Mouse (Mus musculus) embryonic facial prominence, embryonic 11.5 days (tissue): ENCODE measurements around the gene Gm20532. TPM values are rescaled to one million over a fixed set of nuclear protein-coding genes. Genes with fewer than 3 reads are reported as not detected.
A peak's percentile ranks its signal among the peaks of the same experiment; 100 is the strongest.

Experiments
- ATAC-seq: fragments of 200-750 bp; cut with Nextera tagmentation; replicated peaks from 2 replicates; pipeline ENCODE4 v1.8.0; 2017; ENCODE audit warnings: low read depth; ENCODE audit not compliant: insufficient number of reproducible peaks, low FRiP score, low TSS enrichment
- DNase-seq: peaks from one replicate; pipeline ENCODE4 v3.0.0-alpha.2; 2015; ENCODE audit warnings: low spot score
- H3K27ac ChIP-seq: fragments of 300-500 bp; sonication (generic); replicated peaks from 2 replicates; pipeline ENCODE4 v1.5.1; 2014; ENCODE audit warnings: mild to moderate bottlenecking, low read depth, low read length, control low read depth
- H3K27me3 ChIP-seq: fragments of 300-500 bp; sonication (generic); 2 replicates; pipeline ENCODE4 v1.6.1; 2014; ENCODE audit warnings: mild to moderate bottlenecking, low read length, moderate library complexity, mixed read lengths; ENCODE audit not compliant: control insufficient read depth, insufficient read depth
- H3K36me3 ChIP-seq: fragments of 300-500 bp; sonication (generic); replicated peaks from 2 replicates; pipeline ENCODE4 v1.6.1; 2014; ENCODE audit warnings: low read depth, mild to moderate bottlenecking, low read length, moderate library complexity, mixed read lengths; ENCODE audit not compliant: control insufficient read depth, insufficient read depth
- H3K4me1 ChIP-seq: fragments of 300-500 bp; sonication (generic); 2 replicates; pipeline ENCODE4 v1.6.1; 2014; ENCODE audit warnings: low read length, mixed read lengths; ENCODE audit not compliant: control insufficient read depth, insufficient read depth
- H3K4me2 ChIP-seq: fragments of 300-500 bp; sonication (generic); 2 replicates; pipeline ENCODE4 v1.6.1; 2014; ENCODE audit warnings: low read depth, mild to moderate bottlenecking, control low read depth, low read length, moderate library complexity
- H3K4me3 ChIP-seq: fragments of 300-500 bp; sonication (generic); 2 replicates; pipeline ENCODE4 v1.5.1; 2014; ENCODE audit warnings: low read depth, low read length, control low read depth
- H3K9ac ChIP-seq: fragments of 300-500 bp; sonication (generic); replicated peaks from 2 replicates; pipeline ENCODE4 v1.6.1; 2014; ENCODE audit warnings: mild to moderate bottlenecking, control low read depth, low read length
- H3K9me3 ChIP-seq: fragments of 300-500 bp; sonication (generic); replicated peaks from 2 replicates; pipeline ENCODE4 v1.6.1; 2016; ENCODE audit warnings: mild to moderate bottlenecking, low read length, inconsistent platforms, mixed read lengths; ENCODE audit not compliant: control insufficient read depth
- WGBS: fragments of 180-500 bp; shearing (Covaris S2); extraction: QIAGEN DNeasy Blood & Tissue Kit; methylation state at CpG from one replicate; pipeline ENCODE4 v1.1.7; 2014; 5-methylcytosine and 5-hydroxymethylcytosine counted together
- polyA plus RNA-seq: library from polyadenylated mRNA; unstranded; fragments of >200 nt; fragmentation: Nextera tagmentation; extraction: Ambion mirVana; gene quantifications from 2 replicates; pipeline ENCODE4 v1.2.1, GENCODE M21; 2014

Gm20532 gene
- polyA plus RNA-seq, 1 experiment from 2014 or later: not detected

DNA sequence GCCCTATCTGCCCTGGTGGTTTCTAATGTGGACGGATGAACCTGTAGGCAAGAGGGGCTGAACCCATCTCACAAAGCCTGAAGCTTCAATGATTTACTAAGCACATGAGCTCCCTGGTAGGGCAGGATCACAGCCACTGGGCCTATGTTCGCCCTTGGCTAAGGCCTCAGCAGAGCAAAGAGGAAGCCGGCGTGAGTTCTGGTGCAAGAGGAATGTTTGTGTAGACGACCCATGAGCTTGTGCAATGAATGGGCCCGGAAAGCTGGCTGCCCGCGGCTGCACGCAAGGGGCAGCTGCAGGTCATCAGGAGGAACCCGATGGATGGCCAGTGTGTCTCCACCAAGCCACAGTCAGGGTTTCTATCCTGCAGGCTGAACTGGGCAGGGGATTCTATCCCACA lies 36.6 kb upstream of the Gm20532 start:
- no peak overlapping the region for H3K4me2 ChIP-seq
- no peak overlapping the region for H3K4me3 ChIP-seq
- H3K36me3 ChIP-seq: no peaks in the 10 kb centered on the region
- 86% methylated on average over 10 of the region's 10 CpGs for WGBS
- no peak overlapping the region for H3K9ac ChIP-seq
- no peak overlapping the region for H3K27ac ChIP-seq
- no peaks in the 10 kb centered on the region for H3K9me3 ChIP-seq
- ATAC-seq (no peak), DNase-seq (no peak)
- no peaks in the 10 kb centered on the region for H3K4me1 ChIP-seq
- no peaks in the 10 kb centered on the region for H3K27me3 ChIP-seq

DNA sequence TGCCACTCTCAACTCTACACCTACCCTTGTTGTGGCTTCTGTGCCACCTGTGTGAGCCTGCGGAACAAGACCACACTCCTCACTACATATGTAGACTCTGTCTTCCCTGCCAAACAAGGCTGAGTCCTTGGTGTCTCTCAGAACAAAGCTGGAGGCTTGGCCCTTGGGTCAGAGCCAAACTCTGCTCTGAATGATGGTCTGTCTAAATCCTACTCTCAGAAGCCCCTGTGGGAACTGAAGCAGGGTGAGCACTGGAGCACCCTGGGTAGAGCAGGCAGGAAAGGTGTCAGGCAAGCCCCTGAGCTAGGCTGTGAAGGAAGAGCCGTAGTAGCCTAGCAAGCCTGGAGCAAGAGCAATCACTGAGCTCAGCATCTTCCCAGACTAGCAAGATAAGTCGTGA lies 36.2 kb upstream of the Gm20532 start:
- Histone ChIP-seq H3K4me1 (no peaks in the 10 kb centered on the region), H3K27me3 (no peaks in the 10 kb centered on the region), H3K36me3 (no peaks in the 10 kb centered on the region), H3K27ac (no peak overlapping the region), H3K4me3 (no peak overlapping the region), H3K9me3 (no peaks in the 10 kb centered on the region), H3K4me2 (no peak overlapping the region), H3K9ac (no peak overlapping the region)
- ATAC-seq (no peak), DNase-seq (no peak)
- WGBS: 75% methylated on average over 3 of the region's 3 CpGs

DNA sequence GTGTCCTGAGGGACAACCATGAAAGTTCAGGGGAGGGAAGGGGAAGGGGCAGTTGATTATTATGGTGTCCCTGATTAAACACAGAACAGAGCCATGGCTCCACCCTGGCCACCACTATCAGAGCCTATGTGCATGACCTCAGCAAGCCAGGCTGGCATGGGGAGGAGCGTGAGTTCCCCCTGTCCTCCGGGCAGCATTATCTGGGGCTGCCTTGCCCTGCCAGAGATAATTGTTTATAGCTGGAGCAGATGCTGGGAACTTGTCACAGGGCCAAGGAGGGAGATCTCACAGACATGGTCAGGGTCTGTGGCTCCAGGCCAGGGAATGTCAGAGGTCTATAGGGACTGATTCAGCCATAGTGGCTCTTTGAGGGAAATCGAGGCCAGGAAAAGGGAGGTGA lies 35.7 kb upstream of the Gm20532 start:
- Histone ChIP-seq H3K27ac (no peak overlapping the region), H3K4me3 (no peak overlapping the region), H3K9me3 (no peaks in the 10 kb centered on the region), H3K4me2 (no peak overlapping the region), H3K9ac (no peak overlapping the region), H3K27me3 (no peaks in the 10 kb centered on the region), H3K4me1 (no peaks in the 10 kb centered on the region), H3K36me3 (no peaks in the 10 kb centered on the region)
- no peak for ATAC-seq
- 84% methylated on average over 3 of the region's 3 CpGs for WGBS
- DNase-seq: no peak

DNA sequence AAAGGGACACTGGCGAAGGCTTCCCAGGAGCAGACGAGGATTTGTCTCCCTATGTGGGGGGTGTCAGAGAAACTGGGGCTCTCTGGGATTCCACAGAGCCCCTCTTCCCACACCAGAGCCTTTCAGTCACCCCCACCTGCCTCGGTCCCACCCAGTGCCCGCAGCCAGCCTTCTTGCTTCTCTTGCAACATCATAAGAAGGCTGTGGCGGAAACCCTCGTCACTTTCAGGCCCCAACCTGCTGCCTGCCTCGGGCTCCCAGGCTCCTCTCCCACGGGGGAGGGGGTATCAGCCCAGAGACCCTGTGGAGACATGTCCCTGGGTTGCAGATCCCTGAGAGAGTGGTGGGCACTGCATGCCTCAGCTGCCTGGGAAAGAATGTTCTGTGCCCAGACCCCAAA lies 35.0 kb upstream of the Gm20532 start:
- Histone ChIP-seq H3K9ac (no peak overlapping the region), H3K4me3 (no peak overlapping the region), H3K36me3 (no peaks in the 10 kb centered on the region), H3K27ac (no peak overlapping the region), H3K27me3 (no peaks in the 10 kb centered on the region), H3K9me3 (no peaks in the 10 kb centered on the region), H3K4me1 (no peaks in the 10 kb centered on the region), H3K4me2 (no peak overlapping the region)
- no peak for DNase-seq
- WGBS: 72% methylated on average over 8 of the region's 8 CpGs
- ATAC-seq: no peak

DNA sequence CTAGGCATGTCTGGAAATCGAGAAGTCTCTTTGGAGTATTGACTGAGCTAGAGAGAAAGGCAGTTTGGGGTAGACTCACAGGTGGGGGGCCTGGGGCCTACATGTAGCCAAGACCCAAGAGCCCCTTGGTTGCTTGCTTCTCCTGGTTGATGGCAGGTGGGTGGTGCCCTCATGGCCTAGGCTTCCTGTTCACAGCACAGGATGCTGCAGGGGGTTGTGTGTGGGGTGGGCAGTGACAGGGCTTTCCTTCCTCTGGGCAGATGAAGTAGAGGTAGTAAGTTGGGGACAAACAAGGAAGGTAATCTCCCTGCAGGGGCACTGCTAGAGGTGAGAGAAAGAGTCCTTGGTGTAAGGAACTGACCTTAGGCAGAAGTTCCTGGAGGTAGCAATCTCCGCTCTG lies 34.4 kb upstream of the Gm20532 start:
- H3K4me2 ChIP-seq: no peak overlapping the region
- no peaks in the 10 kb centered on the region for H3K36me3 ChIP-seq
- WGBS: 87% methylated on average over 2 of the region's 2 CpGs
- H3K9ac ChIP-seq: no peak overlapping the region; the same call in 1 of the 2 replicates
- no peak overlapping the region for H3K27ac ChIP-seq
- ATAC-seq (no peak), DNase-seq (no peak)
- no peaks in the 10 kb centered on the region for H3K4me1 ChIP-seq
- H3K9me3 ChIP-seq: no peaks in the 10 kb centered on the region
- H3K4me3 ChIP-seq: no peak overlapping the region
- no peaks in the 10 kb centered on the region for H3K27me3 ChIP-seq

DNA sequence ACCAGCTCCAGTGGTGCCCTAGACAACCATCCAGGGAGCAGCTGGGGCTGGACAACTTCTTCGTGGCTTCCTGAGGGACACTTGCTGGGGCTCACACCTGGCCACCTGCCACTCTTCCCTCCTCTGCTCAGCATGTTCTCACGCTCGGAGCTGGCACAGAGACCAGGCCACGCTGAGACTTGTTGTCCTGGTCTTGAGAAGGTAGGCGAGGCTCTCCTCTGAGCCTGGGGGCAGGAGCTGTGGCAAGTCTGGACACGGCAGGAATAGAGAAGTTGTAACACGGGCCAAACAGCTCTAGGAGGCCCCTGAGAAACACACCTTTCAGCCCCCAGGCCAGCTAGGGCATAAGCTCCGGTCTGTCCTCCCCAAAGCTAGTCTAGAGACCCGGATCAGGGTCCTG lies 32.5 kb upstream of the Gm20532 start:
- 79% methylated on average over 9 of the region's 9 CpGs for WGBS
- no peaks in the 10 kb centered on the region for H3K4me1 ChIP-seq

DNA sequence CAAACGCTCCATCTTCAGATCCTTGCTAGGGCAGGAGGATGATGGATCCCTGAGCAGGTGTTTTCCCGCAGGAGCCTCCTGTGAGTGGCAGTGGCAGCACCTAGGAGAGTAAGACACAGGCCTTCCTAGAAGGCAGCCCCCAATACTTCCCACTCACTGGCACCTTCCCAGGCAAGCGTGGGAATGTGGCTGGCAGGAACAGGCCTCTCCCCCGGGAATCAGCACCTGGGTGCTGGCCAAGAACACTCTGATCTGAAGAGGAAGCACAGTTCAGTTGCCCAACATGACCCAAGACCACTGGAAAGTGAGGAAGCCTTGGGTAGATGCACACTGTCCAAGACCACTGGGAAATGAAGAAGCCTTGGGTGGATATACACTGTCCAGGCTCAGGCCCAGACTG lies 31.4 kb upstream of the Gm20532 start:
- Histone ChIP-seq H3K4me1 (no peaks in the 10 kb centered on the region; the same call in 1 of the 2 replicates), H3K9ac (no peak overlapping the region), H3K4me3 (no peak overlapping the region), H3K4me2 (no peak overlapping the region), H3K27ac (no peak overlapping the region), H3K36me3 (no peaks in the 10 kb centered on the region), H3K9me3 (no peaks in the 10 kb centered on the region), H3K27me3 (no peaks in the 10 kb centered on the region)
- DNase-seq: no peak
- ATAC-seq: no peak
- WGBS: 83% methylated on average over 4 of the region's 4 CpGs

More for the DNA sequence above, 32.5 kb upstream of the Gm20532 start:
- H3K27me3 ChIP-seq: no peaks in the 10 kb centered on the region
- no peak overlapping the region for H3K9ac ChIP-seq
- no peak overlapping the region for H3K4me3 ChIP-seq
- DNase-seq (peak; percentile 25), ATAC-seq (no peak)
- no peaks in the 10 kb centered on the region for H3K9me3 ChIP-seq
- H3K27ac ChIP-seq: 0 out of 2 replicates have a peak overlapping the region, but pooled peaks have one; percentile 8
- H3K36me3 ChIP-seq: no peaks in the 10 kb centered on the region
- H3K4me2 ChIP-seq: no peak overlapping the region

DNA sequence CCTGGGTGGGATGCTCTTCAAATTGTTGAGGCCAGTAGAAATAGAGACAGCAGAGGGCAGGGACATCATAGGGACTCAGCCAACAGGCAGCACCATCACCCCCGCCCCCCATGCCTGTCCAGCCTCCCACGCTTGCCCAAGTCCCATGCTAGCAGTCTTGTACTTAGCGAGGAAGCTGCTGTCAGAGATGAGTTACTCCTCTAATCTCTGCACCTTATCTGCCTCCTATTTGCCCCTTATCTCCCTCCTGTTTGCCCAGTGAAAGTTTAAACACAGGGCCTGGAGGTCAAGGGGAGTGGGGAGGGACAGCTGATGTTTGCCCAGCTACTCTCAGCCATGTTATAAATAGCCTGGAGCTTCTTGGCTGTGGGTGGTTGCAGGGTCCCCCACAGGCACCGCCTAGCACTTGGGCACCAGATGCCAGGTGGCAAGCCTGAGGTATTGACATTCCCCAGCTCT lies 29.9 kb upstream of the Gm20532 start:
- Histone ChIP-seq H3K27me3 (no peaks in the 10 kb centered on the region), H3K36me3 (no peaks in the 10 kb centered on the region), H3K4me2 (no peak overlapping the region), H3K27ac (no peak overlapping the region), H3K9me3 (no peaks in the 10 kb centered on the region), H3K4me3 (no peak overlapping the region), H3K9ac (no peak overlapping the region), H3K4me1 (no peaks in the 10 kb centered on the region; the same call in 1 of the 2 replicates)
- 65% methylated on average over 4 of the region's 4 CpGs for WGBS
- ATAC-seq (no peak), DNase-seq (no peak)
